Mouse (Mus musculus) megakaryocyte-erythroid progenitor cell, adult 5 weeks (primary cell): ENCODE results near the gene Gm5416. TPM values are rescaled to one million over a fixed set of nuclear protein-coding genes. Genes with fewer than 3 reads are reported as not detected.

ENCODE experiments used
- polyA plus RNA-seq: library from polyadenylated mRNA; stranded (reverse); fragments of >175 nt; gene quantifications from 2 replicates; pipeline ENCODE4 v1.2.3, GENCODE M21; 2012

Gene Gm5416
- polyA plus RNA-seq, result not detected in 2 replicates

GRCm38 (mm10) chr16:36209967-36210453 lies at the start of gene Gm5416:
TSS of gene Gm5416 (plus strand) at chr16:36210403.

GRCm38 (mm10) chr16:36183912-36184311 lies 26.3 kb upstream of the Gm5416 start, which contains the start of gene Gm5483:
TSS of gene Gm5483 (plus strand) at chr16:36184212.

GRCm38 (mm10) chr16:36221168-36221567 lies 11.0 kb downstream of the Gm5416 start, which contains the start of gene 2010005H15Rik:
TSS of gene 2010005H15Rik (plus strand) at chr16:36221468.

Other genes with a start within 250 kb of the Gm5416 start
- 59.4 and 66.2 TPM in 2 replicates for gene Kpna1, start 231.7 kb upstream of the Gm5416 start, polyA plus RNA-seq
- 0.15 and 0.35 TPM in 2 replicates for gene Wdr5b, start 169.2 kb upstream of the Gm5416 start, polyA plus RNA-seq
- gene Fam162a, start 138.8 kb upstream of the Gm5416 start, polyA plus RNA-seq, result 115 and 118 TPM in 2 replicates
- gene Ccdc58, start 138.7 kb upstream of the Gm5416 start, polyA plus RNA-seq, result 5.2 and 5.4 TPM in 2 replicates
- gene Csta1, start 79.2 kb upstream of the Gm5416 start, polyA plus RNA-seq, result not detected in 2 replicates
- not detected in 2 replicates for gene Stfa2l1, start 53.6 kb upstream of the Gm5416 start, polyA plus RNA-seq
- gene Gm5483, start 26.2 kb upstream of the Gm5416 start, polyA plus RNA-seq, result 0.03 and 0.23 TPM in 2 replicates
- not detected in 2 replicates for gene 2010005H15Rik, start 11.1 kb downstream of the Gm5416 start, polyA plus RNA-seq
- gene Stfa1, start 66.5 kb downstream of the Gm5416 start, polyA plus RNA-seq, result not detected in 2 replicates
- not detected in 2 replicates for gene BC117090, start 123.9 kb downstream of the Gm5416 start, polyA plus RNA-seq
- not detected in 2 replicates for gene BC100530, start 157.3 kb downstream of the Gm5416 start, polyA plus RNA-seq
- 0.49 TPM in 1 of 2 replicates, not detected in the other for gene Stfa2, start 198.1 kb downstream of the Gm5416 start, polyA plus RNA-seq
- 0.38 TPM in 1 of 2 replicates, not detected in the other for gene Stfa3, start 245.0 kb downstream of the Gm5416 start, polyA plus RNA-seq